Mouse (Mus musculus) kidney, embryonic 16.5 days (tissue): Measurements from ENCODE around the gene Islr. TPM values are rescaled to one million over a fixed set of nuclear protein-coding genes. Genes with fewer than 3 reads are reported as not detected.

Experiments
- ATAC-seq: fragments of 200-750 bp; cut with Nextera tagmentation; 2 replicates; pipeline ENCODE4 v1.8.0; 2017; ENCODE audit warnings: moderate TSS enrichment; ENCODE audit not compliant: low FRiP score, low TSS enrichment
- H3K27ac ChIP-seq: fragments of 300-500 bp; sonication (generic); 2 replicates; pipeline ENCODE4 v1.5.1; 2014; ENCODE audit warnings: low read length
- H3K27me3 ChIP-seq: fragments of 300-500 bp; sonication (generic); 2 replicates; pipeline ENCODE4 v1.6.1; 2014; ENCODE audit warnings: low read length, control low read depth, mixed read lengths; ENCODE audit not compliant: insufficient read depth
- H3K36me3 ChIP-seq: fragments of 300-500 bp; sonication (generic); 2 replicates; pipeline ENCODE4 v1.6.1; 2014; ENCODE audit warnings: low read length, control low read depth, mixed read lengths; ENCODE audit not compliant: insufficient read depth
- H3K4me1 ChIP-seq: fragments of 300-500 bp; sonication (generic); 2 replicates; pipeline ENCODE4 v1.6.1; 2014; ENCODE audit warnings: low read length, control low read depth, mixed read lengths; ENCODE audit not compliant: insufficient read depth
- H3K4me2 ChIP-seq: fragments of 300-500 bp; sonication (generic); replicated peaks from 2 replicates; pipeline ENCODE4 v1.6.1; 2014; ENCODE audit warnings: low read depth, low read length
- H3K4me3 ChIP-seq: fragments of 300-500 bp; sonication (generic); 2 replicates; pipeline ENCODE4 v1.5.1; 2014; ENCODE audit warnings: mild to moderate bottlenecking, low read length
- H3K9ac ChIP-seq: fragments of 300-500 bp; sonication (generic); replicated peaks from 2 replicates; pipeline ENCODE4 v1.6.1; 2014; ENCODE audit warnings: low read length
- H3K9me3 ChIP-seq: fragments of 300-500 bp; sonication (generic); 2 replicates; pipeline ENCODE4 v1.6.1; 2016; ENCODE audit warnings: low read length, control low read depth
- WGBS: fragments of 180-500 bp; shearing (Covaris S2); extraction: QIAGEN DNeasy Blood & Tissue Kit; methylation state at CpG from one replicate; pipeline ENCODE4 v1.1.7; 2014; 5-methylcytosine and 5-hydroxymethylcytosine counted together
- polyA plus RNA-seq: library from polyadenylated mRNA; unstranded; fragments of >200 nt; fragmentation: Nextera tagmentation; extraction: Ambion mirVana; gene quantifications from 2 replicates; pipeline ENCODE4 v1.2.1, GENCODE M21; 2015

Islr gene
- polyA plus RNA-seq, 1 experiment from 2014 or later = 96.1 TPM

DNA sequence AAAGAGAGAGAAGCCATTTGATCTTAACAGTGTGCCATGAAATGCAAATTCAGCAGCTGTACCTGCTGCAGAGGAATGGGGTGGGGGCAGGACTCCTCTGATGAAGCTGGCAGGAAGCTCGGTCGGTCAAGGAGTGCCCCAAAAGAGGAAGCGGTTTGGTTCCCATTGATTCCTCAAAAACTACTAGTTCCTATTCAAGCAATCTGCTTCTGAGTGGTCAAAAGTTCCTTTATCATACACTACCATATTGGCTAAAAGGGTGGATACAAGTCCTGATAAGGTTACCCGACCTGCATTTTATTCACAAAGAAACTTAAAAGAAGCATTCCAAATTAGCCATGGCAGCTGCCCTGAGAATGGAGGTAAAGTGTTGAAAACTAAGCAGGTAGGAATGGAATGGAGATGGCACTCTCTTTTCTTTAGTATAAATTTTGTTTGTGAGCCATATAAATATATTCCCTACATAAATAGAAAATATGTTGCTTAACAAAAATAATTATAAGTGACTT, 42.0 kb upstream of the Islr start:
- H3K4me1 ChIP-seq = peaks cover 47% of the 10 kb centered on the region
- no peak overlapping the region for H3K4me3 ChIP-seq
- H3K4me2 ChIP-seq = no peak overlapping the region
- no peak overlapping the region for H3K27ac ChIP-seq
- 43% methylated on average over 4 of the region's 4 CpGs for WGBS
- no peak for ATAC-seq
- no peaks in the 10 kb centered on the region for H3K9me3 ChIP-seq
- H3K9ac ChIP-seq = no peak overlapping the region
- no peaks in the 10 kb centered on the region for H3K27me3 ChIP-seq
- H3K36me3 ChIP-seq = peaks cover 5% of the 10 kb centered on the region; the same call in 1 of the 2 replicates

DNA sequence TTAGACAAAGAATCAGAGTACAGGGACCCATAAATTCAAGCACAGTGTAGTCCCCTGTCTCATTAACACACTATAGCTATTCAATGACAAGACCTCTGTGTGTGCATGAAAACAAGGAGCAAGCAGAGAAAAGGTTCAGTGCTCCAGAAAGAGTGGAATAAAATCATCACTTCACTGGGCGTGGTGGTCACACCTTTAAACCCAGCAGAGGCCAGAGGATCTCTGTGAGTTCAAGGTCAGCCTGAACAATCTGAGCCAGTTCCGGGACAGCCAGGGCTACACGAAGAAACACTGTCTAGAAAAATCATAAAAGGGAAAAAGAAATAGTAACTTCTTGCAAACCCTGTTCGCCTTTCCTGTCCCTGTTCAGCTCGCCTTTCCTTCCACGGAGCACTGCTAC, 39.6 kb upstream of the Islr start:
- peaks cover 39% of the 10 kb centered on the region for H3K4me1 ChIP-seq
- no peak overlapping the region for H3K4me3 ChIP-seq
- H3K36me3 ChIP-seq = peaks cover 9% of the 10 kb centered on the region; the same call in 1 of the 2 replicates
- 81% methylated on average over 6 of the region's 6 CpGs for WGBS
- no peak overlapping the region for H3K27ac ChIP-seq
- no peak overlapping the region for H3K9ac ChIP-seq
- no peaks in the 10 kb centered on the region for H3K9me3 ChIP-seq
- H3K4me2 ChIP-seq = no peak overlapping the region
- no peak for ATAC-seq
- no peaks in the 10 kb centered on the region for H3K27me3 ChIP-seq

DNA sequence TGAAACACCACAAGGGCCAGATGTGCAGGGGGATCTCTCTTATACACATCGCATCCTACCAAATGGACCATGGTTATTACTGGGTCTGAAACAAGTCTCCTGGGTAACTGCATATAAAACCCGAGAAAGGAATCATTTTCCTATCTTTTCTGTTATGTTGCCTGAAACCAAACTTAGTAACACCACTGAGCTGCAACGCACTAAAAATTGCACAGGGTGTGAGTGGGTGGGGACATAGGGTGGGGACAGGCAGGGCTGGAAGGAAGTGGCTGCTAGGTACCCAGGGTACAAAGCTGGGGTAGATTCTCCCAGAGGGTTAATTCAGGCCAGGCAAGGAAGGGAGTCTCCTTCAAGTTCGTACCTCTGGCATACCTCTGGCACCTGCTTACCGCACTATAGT, 38.6 kb upstream of the Islr start:
- Histone ChIP-seq H3K9me3 (no peaks in the 10 kb centered on the region), H3K4me2 (no peak overlapping the region), H3K4me3 (no peak overlapping the region), H3K36me3 (peaks cover 9% of the 10 kb centered on the region; the same call in 1 of the 2 replicates), H3K27ac (peak overlapping the region; percentile 13; the same call in 1 of the 2 replicates), H3K27me3 (no peaks in the 10 kb centered on the region), H3K4me1 (peaks cover 30% of the 10 kb centered on the region), H3K9ac (no peak overlapping the region)
- ATAC-seq = no peak
- WGBS = 77% methylated on average over 5 of the region's 5 CpGs

DNA sequence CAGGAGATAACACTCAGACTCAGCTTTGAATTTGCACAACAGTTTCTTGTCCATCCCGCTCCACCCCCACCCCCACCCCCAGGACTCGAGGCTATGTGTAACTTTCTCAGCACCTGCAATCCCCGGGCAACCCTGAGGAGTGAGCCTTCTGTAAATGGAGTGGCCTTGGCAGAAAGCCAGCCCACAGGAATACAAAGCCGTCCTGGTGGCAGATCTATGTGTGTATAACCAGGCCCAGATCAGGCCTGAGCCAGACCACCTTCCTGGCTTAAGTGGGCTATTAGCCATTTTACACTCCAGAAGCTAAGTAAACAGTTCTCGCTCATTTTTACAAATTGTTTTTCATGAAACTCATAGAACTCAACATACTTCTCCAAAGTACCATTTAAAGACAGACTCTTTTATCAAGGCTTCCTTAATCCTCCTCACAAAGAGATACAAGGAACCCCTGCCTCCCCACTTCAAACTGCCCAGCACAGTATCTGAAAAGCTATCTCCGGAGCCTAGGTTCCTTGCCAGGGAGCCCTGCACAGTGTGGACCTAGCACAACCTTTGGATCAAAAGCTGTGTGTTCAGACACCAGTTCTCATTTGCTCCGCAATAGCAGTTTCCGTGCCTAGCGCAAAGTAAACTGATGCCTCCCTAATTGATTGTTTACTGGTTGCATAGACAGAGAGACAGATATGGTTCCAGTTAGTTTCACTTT, 37.8 kb upstream of the Islr start:
- no peak overlapping the region for H3K4me2 ChIP-seq
- peaks cover 9% of the 10 kb centered on the region; the same call in 1 of the 2 replicates for H3K36me3 ChIP-seq
- H3K27ac ChIP-seq = no peak overlapping the region
- WGBS = 48% methylated on average over 9 of the region's 9 CpGs
- H3K27me3 ChIP-seq = no peaks in the 10 kb centered on the region
- H3K9ac ChIP-seq = no peak overlapping the region
- H3K4me1 ChIP-seq = peaks cover 23% of the 10 kb centered on the region
- no peak overlapping the region for H3K4me3 ChIP-seq
- ATAC-seq = peak; percentile 69; the same call in 1 of the 2 replicates
- no peaks in the 10 kb centered on the region for H3K9me3 ChIP-seq

DNA sequence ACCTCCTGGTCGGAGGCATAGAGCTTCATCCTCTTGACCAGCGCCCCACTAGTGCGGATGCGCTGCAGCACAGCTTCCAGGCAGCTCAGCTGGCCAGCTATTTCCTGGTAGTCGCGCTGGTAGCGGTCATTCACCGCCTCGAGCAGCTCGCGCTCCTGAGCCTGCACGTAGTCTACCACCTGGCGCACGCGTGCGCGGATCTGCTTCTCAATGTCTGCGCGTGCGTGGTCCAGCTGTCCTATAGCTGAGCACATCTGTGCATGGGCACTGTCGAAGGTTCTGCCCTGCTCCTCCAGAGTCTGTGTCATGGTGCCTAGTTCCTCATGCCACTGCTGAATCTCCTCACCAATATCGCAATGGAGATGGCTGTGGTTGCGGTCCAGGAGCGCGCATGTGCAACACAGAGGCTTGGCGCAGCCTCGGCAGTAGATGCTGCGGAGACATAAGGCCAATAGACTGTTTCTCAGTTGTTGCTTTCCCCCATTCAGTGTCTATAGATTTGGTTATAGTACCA, 30.5 kb upstream of the Islr start:
- H3K4me3 ChIP-seq = no peak overlapping the region
- H3K4me1 ChIP-seq = 0 out of 2 replicates have a peak, but pooled peaks cover 3% of the 10 kb centered on the region
- WGBS = 95% methylated on average over 28 of the region's 28 CpGs
- H3K27ac ChIP-seq = no peak overlapping the region
- peaks cover 40% of the 10 kb centered on the region for H3K36me3 ChIP-seq
- no peak for ATAC-seq
- no peak overlapping the region for H3K9ac ChIP-seq
- H3K27me3 ChIP-seq = no peaks in the 10 kb centered on the region
- H3K4me2 ChIP-seq = no peak overlapping the region
- H3K9me3 ChIP-seq = no peaks in the 10 kb centered on the region

DNA sequence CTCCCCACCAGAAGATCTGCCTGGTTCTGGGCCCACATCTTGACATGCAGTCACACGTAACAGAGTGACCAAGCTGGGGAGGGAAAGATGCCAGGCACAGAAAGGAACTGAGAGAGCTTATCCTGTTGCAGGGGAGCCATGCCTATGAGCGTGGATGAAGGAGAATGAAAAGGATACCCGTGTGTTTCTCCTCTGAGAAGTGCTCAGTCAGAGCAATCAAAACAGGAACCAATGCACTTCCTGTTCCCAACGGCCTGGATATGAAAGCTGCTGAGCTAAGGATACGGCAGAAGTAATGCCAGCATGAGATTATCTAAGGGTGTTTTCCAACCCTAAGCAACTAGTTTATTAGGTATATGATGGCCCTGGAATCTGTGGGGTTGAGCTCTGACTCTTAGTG, 28.3 kb upstream of the Islr start:
- Histone ChIP-seq H3K9me3 (no peaks in the 10 kb centered on the region), H3K27ac (peak overlapping the region; percentile 54), H3K4me3 (no peak overlapping the region), H3K36me3 (peaks cover 61% of the 10 kb centered on the region), H3K4me2 (no peak overlapping the region), H3K4me1 (0 out of 2 replicates have a peak, but pooled peaks cover 3% of the 10 kb centered on the region), H3K9ac (no peak overlapping the region), H3K27me3 (no peaks in the 10 kb centered on the region)
- no peak for ATAC-seq
- 43% methylated on average over 5 of the region's 5 CpGs for WGBS

DNA sequence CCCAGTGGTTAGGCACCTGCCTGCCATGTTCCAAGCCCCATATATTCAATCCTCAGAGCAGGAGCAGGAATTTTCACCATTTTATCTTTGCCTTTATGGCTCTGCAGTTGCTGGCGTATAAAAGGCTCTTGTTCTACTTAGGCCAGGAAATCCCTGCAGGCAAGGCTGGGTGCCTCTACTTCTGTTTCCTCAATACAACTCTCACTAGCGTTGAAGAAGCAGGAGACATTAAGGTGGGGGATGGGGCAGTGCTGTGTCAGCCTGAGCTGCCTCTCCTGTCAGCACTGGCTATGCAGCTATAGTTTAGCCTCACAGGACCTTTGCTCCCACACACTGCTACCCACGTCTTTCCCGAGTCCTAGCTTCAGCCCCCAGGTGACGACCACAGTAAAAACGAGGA, 27.6 kb upstream of the Islr start:
- Histone ChIP-seq H3K36me3 (peaks cover 63% of the 10 kb centered on the region), H3K9me3 (no peaks in the 10 kb centered on the region), H3K9ac (no peak overlapping the region), H3K27me3 (no peaks in the 10 kb centered on the region), H3K27ac (peak overlapping the region; percentile 54), H3K4me2 (no peak overlapping the region), H3K4me1 (0 out of 2 replicates have a peak, but pooled peaks cover 3% of the 10 kb centered on the region), H3K4me3 (no peak overlapping the region)
- ATAC-seq = no peak
- 52% methylated on average over 6 of the region's 6 CpGs for WGBS

DNA sequence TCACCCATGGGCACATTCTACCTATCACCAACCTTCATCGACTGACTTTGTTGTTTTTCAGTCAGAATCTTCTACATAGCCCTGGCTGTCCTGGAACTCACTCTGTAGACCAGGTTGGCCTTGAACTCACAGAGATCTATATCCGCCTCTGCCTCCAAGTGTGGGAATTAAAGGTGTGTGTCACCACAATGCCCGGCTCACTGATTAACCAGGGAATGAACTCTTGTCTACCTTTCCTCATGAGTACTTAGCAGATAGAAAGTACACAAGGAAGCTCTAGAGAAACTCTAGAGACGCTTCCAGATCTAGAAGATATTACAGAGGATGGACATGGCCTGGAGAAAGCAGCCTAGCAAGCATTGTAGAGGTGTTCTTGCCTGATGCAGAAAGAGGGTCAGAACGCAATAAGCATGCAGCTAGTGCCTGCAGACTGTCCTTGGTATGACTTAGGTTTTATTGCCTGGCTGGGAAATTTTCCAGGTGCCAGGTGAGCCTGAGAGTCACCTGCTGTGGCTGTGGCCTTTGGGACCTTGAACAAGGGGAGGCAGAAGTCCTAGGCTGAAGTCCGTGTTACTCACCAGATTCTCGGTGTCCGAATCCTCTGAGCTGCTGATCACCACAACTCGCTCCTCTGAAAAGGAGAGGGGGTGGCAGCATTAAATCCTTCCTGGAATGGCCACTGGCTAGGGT, 24.8 kb upstream of the Islr start:
- no peak overlapping the region for H3K9ac ChIP-seq
- H3K27me3 ChIP-seq = no peaks in the 10 kb centered on the region
- H3K27ac ChIP-seq = no peak overlapping the region
- H3K36me3 ChIP-seq = peaks cover 60% of the 10 kb centered on the region
- no peak overlapping the region for H3K4me3 ChIP-seq
- H3K4me2 ChIP-seq = no peak overlapping the region
- no peak for ATAC-seq
- H3K4me1 ChIP-seq = 0 out of 2 replicates have a peak, but pooled peaks cover 3% of the 10 kb centered on the region
- WGBS = 96% methylated on average over 9 of the region's 9 CpGs
- no peaks in the 10 kb centered on the region for H3K9me3 ChIP-seq

DNA sequence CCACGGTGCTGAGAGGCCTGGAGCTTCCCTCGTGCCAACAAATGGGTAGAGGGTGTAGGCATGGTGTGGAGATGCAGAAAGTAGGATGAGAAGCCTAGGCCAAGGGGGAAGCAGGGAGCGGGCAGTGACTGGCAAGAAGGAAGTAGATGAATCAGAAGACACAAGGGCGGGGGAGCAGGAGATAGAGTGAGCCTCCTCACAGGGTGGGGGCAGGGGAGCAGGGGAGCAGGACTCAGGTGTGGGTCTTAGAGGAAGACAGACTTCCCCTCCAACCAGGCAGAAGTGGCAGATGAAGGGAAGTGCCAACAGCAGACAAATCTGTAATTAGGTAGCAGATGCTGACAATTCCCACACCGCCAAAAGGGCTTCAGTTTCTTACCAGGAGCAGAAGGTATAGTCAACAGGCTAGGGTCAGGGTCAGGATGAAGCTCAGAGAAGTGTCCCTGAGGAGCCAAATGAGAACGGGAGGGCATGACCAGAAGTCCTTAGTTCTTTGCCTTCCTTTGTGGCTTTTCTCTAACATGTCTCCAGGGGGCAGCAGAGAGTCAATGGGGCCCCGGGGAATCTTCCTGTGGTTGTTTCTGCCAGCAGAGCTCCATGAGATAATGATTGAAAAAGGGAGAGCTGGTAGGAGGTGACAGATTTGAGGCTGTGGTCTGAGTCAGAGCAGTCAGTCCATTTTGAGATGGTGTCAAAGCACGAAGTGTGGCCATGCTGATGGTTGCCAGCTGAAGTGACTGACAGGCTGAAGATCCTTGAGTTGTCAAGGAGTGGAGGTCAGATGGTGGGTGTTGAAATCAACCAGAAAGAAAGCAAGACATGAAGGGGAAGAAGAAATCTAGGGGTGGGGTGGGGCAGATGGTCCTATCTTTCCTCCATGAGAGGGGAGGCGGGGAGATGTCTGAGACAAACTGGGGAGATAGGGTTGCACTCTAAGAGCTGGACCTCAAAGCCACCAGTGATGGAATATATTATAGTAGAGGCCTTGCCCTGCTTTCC, 22.1 kb upstream of the Islr start:
- peaks cover 70% of the 10 kb centered on the region for H3K36me3 ChIP-seq
- H3K4me1 ChIP-seq = no peaks in the 10 kb centered on the region
- H3K4me2 ChIP-seq = no peak overlapping the region
- H3K27ac ChIP-seq = no peak overlapping the region
- no peaks in the 10 kb centered on the region for H3K27me3 ChIP-seq
- ATAC-seq = no peak; the same call in 1 of the 2 replicates
- no peak overlapping the region for H3K9ac ChIP-seq
- WGBS = 67% methylated on average over 9 of the region's 9 CpGs
- no peak overlapping the region for H3K4me3 ChIP-seq
- H3K9me3 ChIP-seq = no peaks in the 10 kb centered on the region
